Mouse (Mus musculus) kidney, postnatal 10 days (tissue): ENCODE results near the gene Csn1s2a.
"Not testable (repeated sequence)": the region's sequence is repeated elsewhere in the genome, so short reads cannot be mapped to it uniquely, and the experiment has no call there.

Experiments
- DNase-seq: peaks from one replicate; pipeline ENCODE4 v3.0.0; 2021; ENCODE audit warnings: mixed read lengths

Gene Csn1s2a

GRCm38 (mm10) chr5:87774267-87774666, at the start of gene Csn1s2a:
TSS of gene Csn1s2a (plus strand) at chr5:87774567.
- no peak for DNase-seq

DNA sequence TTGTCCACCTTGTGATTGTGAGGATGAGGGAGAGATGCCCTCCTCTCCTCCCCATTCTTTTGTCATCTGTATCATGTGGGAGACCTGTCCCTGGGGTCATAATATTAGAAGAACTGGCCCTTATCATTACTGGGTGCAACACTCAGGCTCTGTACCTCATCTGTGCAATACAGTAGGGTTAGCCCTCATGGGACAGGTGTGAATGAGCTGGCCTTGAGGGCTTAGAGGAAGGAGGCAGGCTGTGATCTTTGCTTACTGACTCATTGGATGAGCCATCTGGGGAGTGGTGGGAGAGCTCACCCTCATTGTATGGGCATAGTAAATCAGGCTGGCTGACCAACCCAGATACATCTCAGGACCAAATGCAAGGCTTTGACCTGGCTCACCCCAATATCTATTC, 39.5 kb upstream of the Csn1s2a start:
- no peak for DNase-seq

- DNase-seq = no peak
These were observed 20.9 kb upstream of the Csn1s2a start for GRCm38 (mm10) chr5:87753471-87753870.

GRCm38 (mm10) chr5:87764546-87764945, 9.8 kb upstream of the Csn1s2a start:
- no peak for DNase-seq

DNA sequence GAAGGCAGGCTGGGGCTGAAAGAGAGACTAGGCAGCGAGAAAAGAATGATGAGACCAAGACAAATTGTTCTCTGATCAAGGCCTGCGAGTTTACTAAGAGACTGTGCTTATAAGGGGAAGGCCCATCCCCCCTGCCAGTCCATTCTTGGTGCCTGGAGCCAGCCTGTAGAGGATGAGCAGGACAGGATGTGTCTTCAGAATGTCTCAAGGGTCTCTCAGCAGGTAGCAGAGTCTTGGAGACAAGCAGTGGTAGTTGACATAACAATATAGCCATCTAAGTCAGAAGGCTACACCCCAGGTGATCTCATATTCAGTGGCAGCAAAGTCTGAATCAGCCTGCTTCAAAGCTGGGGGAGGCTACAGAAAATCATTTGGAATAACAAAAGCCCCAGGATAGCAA, 2.2 kb upstream of the Csn1s2a start:
- not testable (repeated sequence) for DNase-seq

DNA sequence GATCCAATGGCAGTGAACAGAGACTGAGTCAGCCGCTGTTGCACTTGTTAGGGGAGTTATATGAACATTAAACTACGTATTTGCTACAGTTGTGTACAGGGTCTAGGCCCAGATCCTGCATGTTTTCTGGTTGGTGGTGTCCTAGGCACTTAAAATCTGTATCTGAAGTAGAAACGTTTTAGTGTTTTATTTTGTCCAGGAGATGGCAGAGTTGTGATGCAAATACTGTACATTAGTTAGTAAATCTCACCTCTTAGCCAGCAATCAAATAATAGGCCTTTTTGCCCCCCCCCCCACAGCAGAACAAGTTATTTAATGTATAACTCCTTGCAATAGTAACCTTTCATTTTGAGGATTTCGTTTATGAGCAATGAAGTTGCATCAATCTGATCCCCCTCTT, 8.4 kb downstream of the Csn1s2a start:
- no peak for DNase-seq

GRCm38 (mm10) chr5:87807782-87808181, 33.4 kb downstream of the Csn1s2a start, which contains the start of gene Csn1s2b:
TSS of gene Csn1s2b (plus strand) at chr5:87808082.
- no peak for DNase-seq

DNA sequence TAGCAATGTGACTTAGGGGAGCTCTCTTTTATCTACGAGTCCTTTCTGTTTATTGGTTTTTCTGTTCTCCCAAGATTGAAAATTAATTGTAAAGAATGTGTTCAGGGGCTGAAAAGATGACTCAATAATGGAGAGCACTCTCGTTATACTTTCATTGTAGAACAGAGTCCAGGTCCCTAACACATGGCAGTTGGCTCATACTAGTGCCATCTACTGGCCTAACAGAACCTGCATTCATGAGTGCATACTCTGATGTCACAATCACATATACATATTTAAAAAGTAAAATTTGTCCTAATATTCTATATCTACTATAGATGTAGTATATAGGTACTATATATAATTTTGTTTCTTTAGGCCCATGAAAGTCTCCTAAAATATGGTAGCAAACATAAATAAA, 34.9 kb downstream of the Csn1s2a start:
- no peak for DNase-seq

DNA sequence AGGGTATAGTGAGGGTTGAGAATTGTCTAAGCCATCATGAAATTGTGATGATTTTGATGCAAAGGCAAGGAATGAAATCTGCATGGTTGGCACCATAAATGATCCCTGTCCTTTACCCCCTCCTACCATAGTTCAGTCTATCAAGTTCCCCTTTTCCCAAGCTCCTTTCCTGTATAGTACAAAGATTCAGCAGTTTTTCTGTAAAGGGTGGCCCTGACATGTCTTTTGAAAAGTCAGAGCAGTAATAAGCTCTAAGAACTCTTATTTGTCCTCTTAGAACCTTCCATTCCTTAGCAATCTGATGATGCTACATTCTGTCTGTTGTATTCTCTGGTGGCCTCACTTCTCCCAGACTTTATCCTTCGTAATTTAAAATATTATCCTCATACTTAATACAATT, 51.0 kb downstream of the Csn1s2a start, which contains the start of gene Prr27:
Gene Prr27 (plus strand): TSS at position 301 of the 400 bp plus-strand sequence.
- no peak for DNase-seq
